Mouse (Mus musculus) cerebellum, adult 9-11 months (tissue): Measurements from ENCODE around the gene Chn1.

Source experiments
- DNase-seq: peaks from one replicate; pipeline ENCODE4 v3.0.0; 2022

Chn1 gene

GRCm38 (mm10) chr2:73618486-73619052, 156.6 kb downstream of the Chn1 start:
- no peak for DNase-seq

- no peak for DNase-seq
These were observed 158.6 kb downstream of the Chn1 start for GRCm38 (mm10) chr2:73616434-73617057.

GRCm38 (mm10) chr2:73615456-73615855, 159.7 kb downstream of the Chn1 start:
- no peak for DNase-seq

- DNase-seq: no peak
These were observed 160.8 kb downstream of the Chn1 start for GRCm38 (mm10) chr2:73614303-73614702.

- DNase-seq: no peak
These were observed 162.2 kb downstream of the Chn1 start for GRCm38 (mm10) chr2:73612941-73613340.

- no peak for DNase-seq
These were observed 162.7 kb downstream of the Chn1 start for GRCm38 (mm10) chr2:73612367-73612914.

GRCm38 (mm10) chr2:73611798-73612197, 163.3 kb downstream of the Chn1 start:
- no peak for DNase-seq

- no peak for DNase-seq
These were observed 165.4 kb downstream of the Chn1 start for GRCm38 (mm10) chr2:73609724-73610210.

- DNase-seq: no peak
These were observed 166.0 kb downstream of the Chn1 start for GRCm38 (mm10) chr2:73609067-73609723.

- DNase-seq: no peak
These were observed 166.8 kb downstream of the Chn1 start for GRCm38 (mm10) chr2:73608391-73608790.

GRCm38 (mm10) chr2:73607609-73608008, 167.5 kb downstream of the Chn1 start:
- DNase-seq: no peak

- DNase-seq: no peak
These were observed 168.0 kb downstream of the Chn1 start for GRCm38 (mm10) chr2:73607146-73607545.

- DNase-seq: no peak
These were observed 168.5 kb downstream of the Chn1 start for GRCm38 (mm10) chr2:73606616-73607015.

- DNase-seq: no peak
These were observed 170.1 kb downstream of the Chn1 start for GRCm38 (mm10) chr2:73605077-73605476.

- no peak for DNase-seq
These were observed 170.6 kb downstream of the Chn1 start for GRCm38 (mm10) chr2:73604579-73604978.

- no peak for DNase-seq
These were observed 174.5 kb downstream of the Chn1 start for GRCm38 (mm10) chr2:73600650-73601049.

- no peak for DNase-seq
These were observed 177.4 kb downstream of the Chn1 start for GRCm38 (mm10) chr2:73597772-73598171.

- DNase-seq: no peak
These were observed 178.4 kb downstream of the Chn1 start for GRCm38 (mm10) chr2:73596786-73597185.

- no peak for DNase-seq
These were observed 178.8 kb downstream of the Chn1 start for GRCm38 (mm10) chr2:73596326-73596725.

GRCm38 (mm10) chr2:73593101-73593439, 182.1 kb downstream of the Chn1 start:
- no peak for DNase-seq

GRCm38 (mm10) chr2:73592231-73593100, 182.7 kb downstream of the Chn1 start:
- DNase-seq: no peak

- DNase-seq: no peak
These were observed 183.9 kb downstream of the Chn1 start for GRCm38 (mm10) chr2:73591246-73591645.

GRCm38 (mm10) chr2:73590106-73590505, 185.0 kb downstream of the Chn1 start:
- DNase-seq: no peak
